Mouse (Mus musculus) heart, postnatal 0 days (tissue): ENCODE measurements around the gene Kif1b.

Experiments used
- CTCF ChIP-seq: IDR thresholded peaks from 2 replicates; pipeline ENCODE4 v1.5.1; 2016; ENCODE audit warnings: antibody characterized with exemption, control low read depth, low read depth
- EP300 ChIP-seq: IDR thresholded peaks from 2 replicates; pipeline ENCODE4 v1.6.1; 2016; ENCODE audit warnings: antibody characterized with exemption, low read depth

DNA sequence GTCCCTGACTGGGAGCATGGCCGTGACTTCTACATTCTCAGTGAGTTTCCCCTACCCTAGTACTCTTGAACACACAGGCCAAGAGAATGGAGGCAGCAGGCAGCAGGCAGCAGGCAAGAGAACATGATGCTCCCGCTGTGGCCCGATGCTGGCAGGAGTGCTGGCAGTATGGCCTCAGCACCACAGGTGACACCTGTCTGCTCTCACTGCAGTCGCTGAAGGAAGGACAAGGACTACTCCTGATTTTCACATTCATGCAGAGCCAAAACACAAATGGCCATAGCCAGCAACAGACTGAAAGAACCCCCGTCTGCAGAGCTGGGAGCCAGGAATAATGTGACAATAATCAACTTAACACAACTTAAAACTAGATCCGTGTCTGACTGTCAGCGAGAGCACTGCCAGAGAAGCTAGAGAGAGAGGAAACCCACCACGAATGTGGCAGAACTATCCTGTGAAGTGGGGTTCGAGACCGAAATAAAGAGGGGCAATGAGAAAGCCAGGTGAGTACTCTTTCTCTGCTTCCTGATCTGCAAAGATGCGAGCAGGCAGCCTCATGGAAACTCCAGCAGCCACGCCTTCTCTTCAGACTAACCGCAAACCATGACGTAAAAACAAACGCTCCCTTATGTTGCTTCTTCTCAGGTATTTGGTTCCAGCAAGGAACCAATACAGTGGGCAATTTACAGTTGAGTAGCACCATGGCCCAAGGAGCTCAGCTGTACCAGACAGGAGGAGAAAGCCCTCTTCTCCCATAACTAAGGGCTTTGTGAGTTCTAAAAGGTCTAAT lies 50.8 kb downstream of the Kif1b start:
- TF ChIP-seq CTCF, result no peak
- TF ChIP-seq EP300, result no peak
